Mouse (Mus musculus): ENCODE results near the gene Adm2. TPM values are rescaled to one million over a fixed set of nuclear protein-coding genes. Genes with fewer than 3 reads are reported as not detected.

The Adm2 gene
- polyA plus RNA-seq, 1 experiment: not detected

DNA sequence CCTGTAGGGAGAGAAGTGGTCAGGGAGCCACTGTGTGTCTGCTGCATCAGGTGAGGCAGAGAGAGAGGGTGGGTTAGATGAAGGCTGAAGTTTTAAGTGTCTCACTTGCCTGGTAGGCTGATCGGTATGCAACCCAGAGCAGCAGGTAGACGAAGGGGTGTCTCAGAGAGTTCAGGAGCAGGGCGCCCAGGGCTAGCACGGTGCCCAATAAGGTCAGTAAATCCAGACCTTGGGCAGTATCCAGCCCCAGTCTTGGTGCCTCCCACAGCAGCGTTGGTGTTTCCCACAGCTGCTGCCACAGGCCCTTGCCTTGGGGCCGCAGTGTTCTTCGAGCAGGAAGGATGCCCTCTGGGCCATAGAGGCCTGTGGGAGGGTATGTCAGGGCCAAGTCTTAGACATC lies 31.9 kb downstream of the Adm2 start:
- Histone ChIP-seq H3K36me3 (ENCODE audit: control insufficient read depth, insufficient read depth, low read length) (peaks cover 2% of the 10 kb centered on the region), H3K4me3 (ENCODE audit: control insufficient read depth, low read depth, low read length) (peak overlapping the region; percentile 98), H3K27me3 (ENCODE audit: control insufficient read depth, insufficient read depth, low read length) (no peaks in the 10 kb centered on the region), H3K4me1 (ENCODE audit: control insufficient read depth, insufficient read depth, low read length) (peaks cover 7% of the 10 kb centered on the region), H3K27ac (ENCODE audit: control insufficient read depth, insufficient read depth, low read depth, low read length) (no peak overlapping the region)
- TF ChIP-seq POLR2A (IDR thresholded peaks at IDR 0.05; ENCODE audit: control insufficient read depth, low read depth, low read length) (no peak; the same call in 1 of the 2 replicates), CTCF (IDR thresholded peaks at IDR 0.05; ENCODE audit: control insufficient read depth, insufficient read depth, insufficient replicate concordance, low read depth, low read length) (no peak)

DNA sequence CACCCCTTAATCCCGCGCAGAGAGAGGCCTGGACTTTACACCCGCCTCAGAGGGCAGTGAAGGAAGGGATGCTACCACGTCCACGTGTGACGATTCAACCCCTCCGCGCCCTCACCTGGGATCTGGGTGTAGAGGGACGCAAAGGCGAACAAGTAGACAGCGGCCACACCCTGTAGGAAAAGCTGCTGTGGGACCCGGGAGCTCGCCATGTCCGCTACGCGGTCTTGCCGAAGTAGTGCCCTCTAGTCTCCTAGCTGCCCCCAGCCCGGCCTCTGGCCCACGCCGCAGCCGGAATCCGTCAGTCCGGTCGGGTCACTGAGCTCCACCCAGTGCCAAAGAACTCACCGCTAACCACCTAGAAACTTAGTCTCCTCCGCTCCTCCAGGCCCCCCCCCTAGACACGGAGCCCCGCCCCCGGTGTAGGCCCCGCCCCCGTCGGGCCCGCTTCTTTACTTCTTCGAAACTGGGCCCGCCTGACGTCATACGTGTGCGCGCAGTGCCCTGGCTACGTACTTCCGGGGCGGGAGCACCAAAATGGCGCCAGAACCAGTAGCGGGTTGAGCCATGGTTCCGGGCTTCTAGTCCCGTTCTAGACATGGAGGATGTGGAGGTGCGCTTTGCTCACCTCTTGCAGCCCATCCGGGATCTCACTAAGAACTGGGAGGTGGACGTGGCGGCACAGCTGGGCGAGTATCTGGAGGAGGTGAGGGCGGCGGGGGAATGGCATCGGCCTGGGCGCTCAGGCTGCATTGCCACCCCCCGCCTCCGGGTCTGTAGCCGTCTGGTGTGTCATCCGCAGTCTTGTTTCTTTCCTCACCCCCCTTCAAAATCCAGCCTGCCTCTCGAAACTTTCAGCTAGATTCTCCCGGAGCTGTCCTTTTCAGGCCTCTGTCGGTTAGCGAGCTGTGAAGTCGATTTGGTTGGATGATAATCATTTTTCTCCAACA lies 33.0 kb downstream of the Adm2 start, which contains the start of the genes Lmf2 and Ncaph2:
TSS of gene Lmf2 (minus strand) at position 419 of the 947 bp plus-strand sequence.
TSS of gene Ncaph2 (plus strand) at position 479 of the 947 bp plus-strand sequence.
- Histone ChIP-seq H3K27me3 (ENCODE audit: control insufficient read depth, insufficient read depth, low read length) (no peaks in the 10 kb centered on the region), H3K27ac (ENCODE audit: control insufficient read depth, insufficient read depth, low read depth, low read length) (peak within 1 kb of the TSS; percentile 91), H3K4me3 (ENCODE audit: control insufficient read depth, low read depth, low read length) (peak within 1 kb of the TSS; percentile 98), H3K4me1 (ENCODE audit: control insufficient read depth, insufficient read depth, low read length) (peaks cover 7% of the 10 kb centered on the region), H3K36me3 (ENCODE audit: control insufficient read depth, insufficient read depth, low read length) (peaks cover 2% of the 10 kb centered on the region)
- TF ChIP-seq CTCF (IDR thresholded peaks at IDR 0.05; ENCODE audit: control insufficient read depth, insufficient read depth, insufficient replicate concordance, low read depth, low read length) (no peak), POLR2A (IDR thresholded peaks at IDR 0.05; ENCODE audit: control insufficient read depth, low read depth, low read length) (peak; percentile 83)

DNA sequence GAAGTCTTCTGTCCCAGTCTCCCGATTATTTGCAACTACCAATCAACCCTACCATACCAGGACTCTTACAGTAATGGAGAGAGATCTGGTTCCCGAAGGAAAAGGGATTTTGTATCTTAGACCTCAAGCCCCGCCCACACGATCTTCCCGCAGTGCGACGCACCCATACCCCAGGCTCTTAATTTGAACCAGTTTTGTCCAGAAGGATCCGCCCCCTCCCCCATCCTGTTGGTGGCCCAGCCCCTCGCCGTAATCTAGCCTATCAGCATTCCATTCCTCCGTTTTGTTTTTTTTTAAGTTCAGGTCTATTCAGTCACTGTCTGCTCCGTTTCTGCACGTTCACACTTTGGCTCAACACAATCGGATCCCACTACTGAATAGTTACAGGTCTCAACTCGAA lies 33.9 kb downstream of the Adm2 start:
- no peak for TF ChIP-seq CTCF (IDR thresholded peaks at IDR 0.05; ENCODE audit: control insufficient read depth, insufficient read depth, insufficient replicate concordance, low read depth, low read length)
- TF ChIP-seq POLR2A (IDR thresholded peaks at IDR 0.05; ENCODE audit: control insufficient read depth, low read depth, low read length): no peak
- Histone ChIP-seq H3K27me3 (ENCODE audit: control insufficient read depth, insufficient read depth, low read length) (no peaks in the 10 kb centered on the region), H3K36me3 (ENCODE audit: control insufficient read depth, insufficient read depth, low read length) (no peaks in the 10 kb centered on the region; the same call in none of the 2 replicates)

DNA sequence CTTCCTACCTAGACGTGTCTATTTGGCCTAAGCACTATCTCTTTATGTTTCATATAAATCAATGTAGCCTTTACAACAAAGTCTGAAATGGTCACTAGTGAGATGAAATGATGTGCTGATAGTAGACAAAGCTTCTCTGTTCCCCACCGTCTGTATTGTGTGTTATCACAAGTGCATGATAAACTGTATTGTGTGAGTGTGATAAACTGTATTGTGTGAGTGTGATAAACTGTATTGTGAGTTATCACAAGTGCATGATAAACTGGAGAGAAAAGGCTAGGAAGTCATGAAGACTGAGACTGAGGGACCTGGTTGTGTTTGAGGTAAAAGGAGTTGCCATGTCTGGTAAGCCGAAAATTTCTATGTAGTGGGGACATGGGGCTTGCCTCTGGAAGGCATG lies 36.3 kb downstream of the Adm2 start:
- Histone ChIP-seq H3K36me3 (ENCODE audit: control insufficient read depth, insufficient read depth, low read length) (no peaks in the 10 kb centered on the region; the same call in 1 of the 2 replicates), H3K27me3 (ENCODE audit: control insufficient read depth, insufficient read depth, low read length) (no peaks in the 10 kb centered on the region), H3K4me3 (ENCODE audit: control insufficient read depth, low read depth, low read length) (no peak overlapping the region), H3K4me1 (ENCODE audit: control insufficient read depth, insufficient read depth, low read length) (peaks cover 7% of the 10 kb centered on the region), H3K27ac (ENCODE audit: control insufficient read depth, insufficient read depth, low read depth, low read length) (no peak overlapping the region)
- TF ChIP-seq CTCF (IDR thresholded peaks at IDR 0.05; ENCODE audit: control insufficient read depth, insufficient read depth, insufficient replicate concordance, low read depth, low read length): no peak
- no peak for TF ChIP-seq POLR2A (IDR thresholded peaks at IDR 0.05; ENCODE audit: control insufficient read depth, low read depth, low read length)

More for the DNA sequence above, 33.9 kb downstream of the Adm2 start:
- Histone ChIP-seq H3K4me3 (ENCODE audit: control insufficient read depth, low read depth, low read length) (peak overlapping the region; percentile 94), H3K4me1 (ENCODE audit: control insufficient read depth, insufficient read depth, low read length) (peaks cover 7% of the 10 kb centered on the region), H3K27ac (ENCODE audit: control insufficient read depth, insufficient read depth, low read depth, low read length) (no peak overlapping the region)

DNA sequence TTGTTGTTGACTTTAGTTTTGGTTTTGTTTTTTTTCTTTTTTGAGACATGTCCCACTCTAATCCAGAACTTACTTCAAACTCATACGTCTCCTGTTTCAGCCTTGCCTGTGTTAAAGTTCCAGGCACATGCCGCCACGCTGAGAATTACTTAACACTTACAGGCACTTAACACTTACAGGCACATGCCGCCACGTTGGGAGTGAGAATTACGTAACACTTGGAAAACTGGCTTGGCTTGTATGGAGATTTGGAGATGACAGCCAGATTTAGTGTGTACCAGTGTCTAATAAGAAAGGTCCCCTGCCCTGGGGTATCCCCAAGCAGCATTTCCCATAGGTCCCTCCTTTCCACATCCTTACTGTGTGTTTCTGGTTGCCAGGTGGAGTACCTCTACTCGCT lies 40.5 kb downstream of the Adm2 start:
- no peaks in the 10 kb centered on the region for H3K4me1 ChIP-seq (ENCODE audit: control insufficient read depth, insufficient read depth, low read length)
- TF ChIP-seq CTCF (IDR thresholded peaks at IDR 0.05; ENCODE audit: control insufficient read depth, insufficient read depth, insufficient replicate concordance, low read depth, low read length) (no peak), POLR2A (IDR thresholded peaks at IDR 0.05; ENCODE audit: control insufficient read depth, low read depth, low read length) (no peak)
- peaks cover 2% of the 10 kb centered on the region for H3K36me3 ChIP-seq (ENCODE audit: control insufficient read depth, insufficient read depth, low read length)
- H3K27me3 ChIP-seq (ENCODE audit: control insufficient read depth, insufficient read depth, low read length): no peaks in the 10 kb centered on the region
- H3K27ac ChIP-seq (ENCODE audit: control insufficient read depth, insufficient read depth, low read depth, low read length): no peak overlapping the region
- H3K4me3 ChIP-seq (ENCODE audit: control insufficient read depth, low read depth, low read length): no peak overlapping the region

DNA sequence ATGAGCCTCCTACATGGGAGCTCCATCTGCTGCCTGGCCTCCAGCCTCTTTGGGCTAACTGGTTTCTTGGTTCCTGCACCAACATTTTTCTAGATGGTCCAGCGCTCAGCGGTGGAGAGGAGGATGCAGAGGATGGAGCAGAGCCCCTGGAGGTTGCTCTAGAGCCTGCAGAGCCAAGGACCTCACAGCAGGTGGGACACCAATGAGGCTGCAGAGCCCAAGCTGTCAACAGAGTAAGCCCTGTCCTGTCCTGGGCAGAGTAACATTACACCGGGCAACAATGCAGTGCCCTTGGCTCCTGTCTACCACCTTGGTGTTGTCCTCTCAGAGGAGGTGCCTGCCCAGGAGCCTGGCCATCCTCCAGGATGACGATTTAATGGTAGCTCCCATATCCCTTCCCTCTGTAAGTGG lies 42.6 kb downstream of the Adm2 start:
- TF ChIP-seq POLR2A (IDR thresholded peaks at IDR 0.05; ENCODE audit: control insufficient read depth, low read depth, low read length) (no peak), CTCF (IDR thresholded peaks at IDR 0.05; ENCODE audit: control insufficient read depth, insufficient read depth, insufficient replicate concordance, low read depth, low read length) (no peak)
- H3K4me1 ChIP-seq (ENCODE audit: control insufficient read depth, insufficient read depth, low read length): no peaks in the 10 kb centered on the region
- no peak overlapping the region for H3K4me3 ChIP-seq (ENCODE audit: control insufficient read depth, low read depth, low read length)
- H3K36me3 ChIP-seq (ENCODE audit: control insufficient read depth, insufficient read depth, low read length): peaks cover 2% of the 10 kb centered on the region
- H3K27ac ChIP-seq (ENCODE audit: control insufficient read depth, insufficient read depth, low read depth, low read length): no peak overlapping the region
- no peaks in the 10 kb centered on the region for H3K27me3 ChIP-seq (ENCODE audit: control insufficient read depth, insufficient read depth, low read length)

DNA sequence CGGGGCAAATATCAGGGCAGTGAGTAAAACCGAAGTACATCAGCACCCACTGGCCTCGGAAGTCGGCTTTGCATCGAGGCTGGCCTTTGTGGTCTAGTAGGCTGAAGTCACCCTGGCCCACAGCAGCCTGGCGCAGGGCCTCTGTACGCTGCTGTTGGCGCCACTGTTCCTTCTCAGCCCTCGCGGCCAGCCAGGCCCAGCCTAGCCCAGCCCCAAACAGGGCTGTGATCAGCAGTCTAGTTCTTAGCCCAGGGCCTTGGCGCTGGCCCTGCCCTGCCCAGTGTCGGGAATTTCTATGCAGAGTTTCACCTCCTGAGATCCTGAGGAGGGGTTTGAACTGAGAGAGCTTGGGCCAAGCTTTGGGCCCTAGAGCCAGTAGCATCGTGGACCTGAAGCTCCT lies 49.5 kb downstream of the Adm2 start:
- Histone ChIP-seq H3K27me3 (ENCODE audit: control insufficient read depth, insufficient read depth, low read length) (no peaks in the 10 kb centered on the region), H3K4me3 (ENCODE audit: control insufficient read depth, low read depth, low read length) (no peak overlapping the region), H3K36me3 (ENCODE audit: control insufficient read depth, insufficient read depth, low read length) (no peaks in the 10 kb centered on the region), H3K4me1 (ENCODE audit: control insufficient read depth, insufficient read depth, low read length) (peaks cover 13% of the 10 kb centered on the region), H3K27ac (ENCODE audit: control insufficient read depth, insufficient read depth, low read depth, low read length) (no peak overlapping the region)
- TF ChIP-seq POLR2A (IDR thresholded peaks at IDR 0.05; ENCODE audit: control insufficient read depth, low read depth, low read length): no peak
- TF ChIP-seq CTCF (IDR thresholded peaks at IDR 0.05; ENCODE audit: control insufficient read depth, insufficient read depth, insufficient replicate concordance, low read depth, low read length): no peak
